Mouse (Mus musculus) liver, embryonic 12.5 days (tissue): ENCODE results near the gene Olfr874. TPM values are rescaled to one million over a fixed set of nuclear protein-coding genes. Genes with fewer than 3 reads are reported as not detected.
"Not testable (repeated sequence)": the region's sequence is repeated elsewhere in the genome, so short reads cannot be mapped to it uniquely, and the experiment has no call there.

Experiments
- ATAC-seq: fragments of 200-750 bp; cut with Nextera tagmentation; 2 replicates; pipeline ENCODE4 v1.8.0; 2017; ENCODE audit warnings: moderate number of reproducible peaks, mild to moderate bottlenecking, moderate library complexity
- H3K27ac ChIP-seq: fragments of 300-500 bp; sonication (generic); 2 replicates; pipeline ENCODE4 v1.5.1; 2016; ENCODE audit warnings: mild to moderate bottlenecking
- H3K27me3 ChIP-seq: fragments of 300-500 bp; sonication (generic); replicated peaks from 2 replicates; pipeline ENCODE4 v1.6.1; 2016; ENCODE audit warnings: mild to moderate bottlenecking, moderate library complexity
- H3K36me3 ChIP-seq: fragments of 300-500 bp; sonication (generic); 2 replicates; pipeline ENCODE4 v1.6.1; 2016; ENCODE audit warnings: mild to moderate bottlenecking, moderate library complexity
- H3K4me1 ChIP-seq: fragments of 300-500 bp; sonication (generic); 2 replicates; pipeline ENCODE4 v1.6.1; 2016
- H3K4me2 ChIP-seq: fragments of 300-500 bp; sonication (generic); 2 replicates; pipeline ENCODE4 v1.6.1; 2016; ENCODE audit warnings: mild to moderate bottlenecking, moderate library complexity
- H3K4me3 ChIP-seq: fragments of 300-500 bp; sonication (generic); 2 replicates; pipeline ENCODE4 v1.5.1; 2016; ENCODE audit warnings: mild to moderate bottlenecking, moderate library complexity
- H3K9ac ChIP-seq: fragments of 300-500 bp; sonication (generic); 2 replicates; pipeline ENCODE4 v1.6.1; 2016; ENCODE audit warnings: mild to moderate bottlenecking, moderate library complexity
- H3K9me3 ChIP-seq: fragments of 300-500 bp; sonication (generic); replicated peaks from 2 replicates; pipeline ENCODE4 v1.6.1; 2016; ENCODE audit warnings: mild to moderate bottlenecking, moderate library complexity
- WGBS: fragments of 180-500 bp; shearing (Covaris S2); methylation state at CpG from one replicate; pipeline ENCODE4 v1.1.7; 2016; ENCODE audit not compliant: insufficient replicate concordance; 5-methylcytosine and 5-hydroxymethylcytosine counted together
- polyA plus RNA-seq: library from polyadenylated mRNA; unstranded; fragments of >200 nt; fragmentation: Nextera tagmentation; extraction: Ambion mirVana; gene quantifications from 2 replicates; pipeline ENCODE4 v1.2.1, GENCODE M21; 2016

Gene Olfr874
- not detected in 2 replicates for polyA plus RNA-seq

GRCm38 (mm10) chr9:37744806-37745205 is at the start of gene Olfr874:
Gene Olfr874, plus strand, starts transcription at chr9:37745106.
- H3K4me1 ChIP-seq: no peaks in the 10 kb centered on the region
- H3K4me2 ChIP-seq: no peak within 1 kb of the TSS
- no peaks in the 10 kb centered on the region for H3K27me3 ChIP-seq
- H3K9ac ChIP-seq: no peak within 1 kb of the TSS
- H3K36me3 ChIP-seq: no peaks in the 10 kb centered on the region
- no peak within 1 kb of the TSS for H3K4me3 ChIP-seq
- H3K9me3 ChIP-seq: no peaks in the 10 kb centered on the region
- ATAC-seq: no peak
- H3K27ac ChIP-seq: no peak within 1 kb of the TSS

- Histone ChIP-seq H3K9me3 (no peaks in the 10 kb centered on the region), H3K27me3 (no peaks in the 10 kb centered on the region), H3K4me3 (no peak within 1 kb of the TSS), H3K36me3 (no peaks in the 10 kb centered on the region), H3K4me2 (no peak within 1 kb of the TSS), H3K27ac (no peak within 1 kb of the TSS), H3K9ac (no peak within 1 kb of the TSS), H3K4me1 (no peaks in the 10 kb centered on the region)
- no peak for ATAC-seq
- 61% methylated on average over 1 of the region's 1 CpGs for WGBS
These were observed 28.8 kb upstream of the Olfr874 start, which contains the start of gene Olfr160 for GRCm38 (mm10) chr9:37716150-37716549. Gene Olfr160, minus strand, starts transcription at chr9:37716250.

- Histone ChIP-seq H3K27ac (no peak overlapping the region), H3K4me2 (no peak overlapping the region), H3K4me3 (no peak overlapping the region), H3K36me3 (no peaks in the 10 kb centered on the region), H3K4me1 (no peaks in the 10 kb centered on the region), H3K9ac (no peak overlapping the region), H3K27me3 (no peaks in the 10 kb centered on the region), H3K9me3 (no peaks in the 10 kb centered on the region)
- ATAC-seq: no peak
- WGBS: 90% methylated on average over 1 of the region's 1 CpGs
These were observed 10.6 kb upstream of the Olfr874 start for GRCm38 (mm10) chr9:37734310-37734709.

GRCm38 (mm10) chr9:37750319-37751075 is 5.6 kb downstream of the Olfr874 start:
- no peak overlapping the region for H3K4me3 ChIP-seq
- H3K9me3 ChIP-seq: no peaks in the 10 kb centered on the region
- 39% methylated on average over 7 of the region's 7 CpGs for WGBS
- ATAC-seq: no peak
- H3K9ac ChIP-seq: no peak overlapping the region
- no peaks in the 10 kb centered on the region for H3K36me3 ChIP-seq
- H3K27me3 ChIP-seq: no peaks in the 10 kb centered on the region
- no peak overlapping the region for H3K27ac ChIP-seq
- H3K4me1 ChIP-seq: no peaks in the 10 kb centered on the region
- no peak overlapping the region for H3K4me2 ChIP-seq

GRCm38 (mm10) chr9:37751467-37751866 is 6.6 kb downstream of the Olfr874 start:
- Histone ChIP-seq H3K4me1 (no peaks in the 10 kb centered on the region), H3K4me3 (no peak overlapping the region), H3K4me2 (no peak overlapping the region), H3K27me3 (no peaks in the 10 kb centered on the region), H3K9ac (no peak overlapping the region), H3K36me3 (no peaks in the 10 kb centered on the region), H3K9me3 (no peaks in the 10 kb centered on the region), H3K27ac (no peak overlapping the region)
- 57% methylated on average over 2 of the region's 2 CpGs for WGBS
- no peak for ATAC-seq

- Histone ChIP-seq H3K4me2 (no peak overlapping the region), H3K4me3 (no peak overlapping the region), H3K9me3 (no peaks in the 10 kb centered on the region), H3K36me3 (no peaks in the 10 kb centered on the region), H3K27me3 (no peaks in the 10 kb centered on the region), H3K9ac (no peak overlapping the region), H3K4me1 (no peaks in the 10 kb centered on the region), H3K27ac (no peak overlapping the region)
- ATAC-seq: no peak
- WGBS: 56% methylated on average over 4 of the region's 4 CpGs
These were observed 7.1 kb downstream of the Olfr874 start for GRCm38 (mm10) chr9:37752006-37752405.

- no peak overlapping the region for H3K4me2 ChIP-seq
- H3K4me3 ChIP-seq: no peak overlapping the region
- H3K9me3 ChIP-seq: no peaks in the 10 kb centered on the region
- ATAC-seq: no peak
- 64% methylated on average over 2 of the region's 2 CpGs for WGBS
- no peaks in the 10 kb centered on the region for H3K36me3 ChIP-seq
- no peaks in the 10 kb centered on the region for H3K27me3 ChIP-seq
- no peak overlapping the region for H3K9ac ChIP-seq
- no peak overlapping the region for H3K27ac ChIP-seq
- H3K4me1 ChIP-seq: no peaks in the 10 kb centered on the region
These were observed 16.8 kb downstream of the Olfr874 start for GRCm38 (mm10) chr9:37761728-37762127.

GRCm38 (mm10) chr9:37762541-37762940 is 17.6 kb downstream of the Olfr874 start:
- 24% methylated on average over 2 of the region's 2 CpGs for WGBS

GRCm38 (mm10) chr9:37770661-37771060 is 25.8 kb downstream of the Olfr874 start:
- no peak for ATAC-seq
- H3K4me1 ChIP-seq: no peaks in the 10 kb centered on the region
- WGBS: 55% methylated on average over 2 of the region's 2 CpGs

More at GRCm38 (mm10) chr9:37762541-37762940, 17.6 kb downstream of the Olfr874 start:
- Histone ChIP-seq H3K9ac (no peak overlapping the region), H3K4me3 (no peak overlapping the region), H3K9me3 (no peaks in the 10 kb centered on the region), H3K36me3 (no peaks in the 10 kb centered on the region), H3K4me2 (no peak overlapping the region), H3K4me1 (no peaks in the 10 kb centered on the region), H3K27ac (no peak overlapping the region), H3K27me3 (no peaks in the 10 kb centered on the region)
- no peak for ATAC-seq

GRCm38 (mm10) chr9:37771759-37772158 is 26.9 kb downstream of the Olfr874 start, which contains the start of gene Olfr875:
Gene Olfr875, plus strand, starts transcription at chr9:37771857.
- Histone ChIP-seq H3K36me3 (no peaks in the 10 kb centered on the region), H3K9me3 (no peaks in the 10 kb centered on the region), H3K4me1 (no peaks in the 10 kb centered on the region), H3K4me3 (no peak within 1 kb of the TSS), H3K4me2 (no peak within 1 kb of the TSS), H3K27ac (no peak within 1 kb of the TSS), H3K9ac (no peak within 1 kb of the TSS), H3K27me3 (no peaks in the 10 kb centered on the region)
- no peak for ATAC-seq
- 29% methylated on average over 2 of the region's 2 CpGs for WGBS

More at GRCm38 (mm10) chr9:37770661-37771060, 25.8 kb downstream of the Olfr874 start:
- Histone ChIP-seq H3K9ac (no peak overlapping the region), H3K27ac (no peak overlapping the region), H3K27me3 (no peaks in the 10 kb centered on the region), H3K9me3 (no peaks in the 10 kb centered on the region), H3K36me3 (no peaks in the 10 kb centered on the region), H3K4me2 (no peak overlapping the region), H3K4me3 (no peak overlapping the region)

- H3K4me1 ChIP-seq: no peaks in the 10 kb centered on the region
- H3K27ac ChIP-seq: no peak overlapping the region
- H3K9ac ChIP-seq: no peak overlapping the region
- no peaks in the 10 kb centered on the region for H3K9me3 ChIP-seq
- peak; percentile 77 for ATAC-seq
- no peak overlapping the region for H3K4me3 ChIP-seq
- WGBS: 22% methylated on average over 7 of the region's 7 CpGs
- peak overlapping the region; percentile 25 for H3K4me2 ChIP-seq
- H3K27me3 ChIP-seq: no peaks in the 10 kb centered on the region
- no peaks in the 10 kb centered on the region for H3K36me3 ChIP-seq
These were observed 37.9 kb downstream of the Olfr874 start for GRCm38 (mm10) chr9:37782766-37783260.

- not testable (repeated sequence) for H3K4me2 ChIP-seq, H3K4me3 ChIP-seq, ATAC-seq, H3K27ac ChIP-seq, H3K36me3 ChIP-seq, H3K9me3 ChIP-seq, H3K4me1 ChIP-seq, H3K9ac ChIP-seq, H3K27me3 ChIP-seq
- WGBS: 61% methylated on average over 11 of the region's 15 CpGs
These were observed 38.8 kb downstream of the Olfr874 start for GRCm38 (mm10) chr9:37783394-37784387.
